Mouse (Mus musculus) kidney, postnatal 0 days (tissue): Measurements from ENCODE around the gene Dnah6. TPM values are rescaled to one million over a fixed set of nuclear protein-coding genes. Genes with fewer than 3 reads are reported as not detected.

Source experiments
- ATAC-seq: fragments of 200-750 bp; cut with Nextera tagmentation; replicated peaks from 2 replicates; pipeline ENCODE4 v1.8.0; 2017; ENCODE audit warnings: low read depth, moderate number of reproducible peaks, moderate TSS enrichment, moderate library complexity; ENCODE audit not compliant: low FRiP score
- DNase-seq: peaks from one replicate; pipeline ENCODE4 v3.0.0-alpha.2; 2016; ENCODE audit warnings: low spot score
- H3K27ac ChIP-seq: fragments of 300-500 bp; sonication (generic); 2 replicates; pipeline ENCODE4 v1.5.1; 2014; ENCODE audit warnings: mild to moderate bottlenecking
- H3K27me3 ChIP-seq: fragments of 300-500 bp; sonication (generic); 2 replicates; pipeline ENCODE4 v1.6.1; 2014; ENCODE audit warnings: low read length, mixed read lengths; ENCODE audit not compliant: insufficient read depth
- H3K36me3 ChIP-seq: fragments of 300-500 bp; sonication (generic); 2 replicates; pipeline ENCODE4 v1.6.1; 2014; ENCODE audit warnings: low read length, mixed read lengths; ENCODE audit not compliant: insufficient read depth
- H3K4me1 ChIP-seq: fragments of 300-500 bp; sonication (generic); replicated peaks from 2 replicates; pipeline ENCODE4 v1.6.1; 2014; ENCODE audit warnings: antibody characterized with exemption, low read length, mixed read lengths; ENCODE audit not compliant: insufficient read depth
- H3K4me2 ChIP-seq: fragments of 300-500 bp; sonication (generic); 2 replicates; pipeline ENCODE4 v1.6.1; 2014; ENCODE audit warnings: mild to moderate bottlenecking, low read length, moderate library complexity, mixed read lengths
- H3K4me3 ChIP-seq: fragments of 300-500 bp; sonication (generic); replicated peaks from 2 replicates; pipeline ENCODE4 v1.5.1; 2014; ENCODE audit warnings: low read depth, low read length
- H3K9ac ChIP-seq: fragments of 300-500 bp; sonication (generic); 2 replicates; pipeline ENCODE4 v1.6.1; 2014; ENCODE audit warnings: low read depth, low read length
- H3K9me3 ChIP-seq: fragments of 300-500 bp; sonication (generic); replicated peaks from 2 replicates; pipeline ENCODE4 v1.6.1; 2016; ENCODE audit warnings: low read length, inconsistent platforms, mixed read lengths
- CTCF ChIP-seq: IDR thresholded peaks from 2 replicates; pipeline ENCODE4 v1.5.1; 2016; ENCODE audit warnings: antibody characterized with exemption, low read depth, mild to moderate bottlenecking, moderate library complexity
- WGBS: fragments of 180-500 bp; shearing (Covaris S2); extraction: QIAGEN DNeasy Blood & Tissue Kit; methylation state at CpG from one replicate; pipeline ENCODE4 v1.1.7; 2014; 5-methylcytosine and 5-hydroxymethylcytosine counted together
- polyA plus RNA-seq: library from polyadenylated mRNA; unstranded; fragments of >200 nt; fragmentation: Nextera tagmentation; extraction: Ambion mirVana; gene quantifications from 2 replicates; pipeline ENCODE4 v1.2.1, GENCODE M21; 2015

Dnah6 gene
- polyA plus RNA-seq, 1 experiment from 2014 or later: 0.09 TPM

DNA sequence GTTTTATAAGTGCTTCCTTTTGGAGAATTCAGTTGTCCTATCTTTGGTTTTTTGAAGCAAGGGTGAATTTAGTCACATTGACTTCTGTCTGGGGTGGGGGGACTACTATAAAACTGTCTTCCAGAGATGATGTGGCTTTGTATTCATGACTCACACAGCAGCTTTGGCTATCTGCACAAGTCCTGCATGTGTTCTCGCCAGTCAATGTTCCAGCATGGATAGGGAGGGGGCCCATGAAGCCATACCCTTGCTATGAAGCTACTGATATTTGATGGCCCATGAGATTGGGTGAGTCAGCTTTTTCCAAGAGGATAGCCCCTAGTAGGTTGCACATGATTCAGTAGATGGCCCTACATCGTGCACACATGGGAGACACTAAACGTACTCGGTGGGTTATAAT, 128.3 kb downstream of the Dnah6 start:
- Histone ChIP-seq H3K4me2 (no peak overlapping the region), H3K4me1 (no peaks in the 10 kb centered on the region), H3K27ac (no peak overlapping the region), H3K36me3 (no peaks in the 10 kb centered on the region), H3K27me3 (no peaks in the 10 kb centered on the region), H3K9me3 (no peaks in the 10 kb centered on the region; the same call in 1 of the 2 replicates), H3K4me3 (no peak overlapping the region), H3K9ac (no peak overlapping the region)
- 91% methylated on average over 4 of the region's 4 CpGs for WGBS
- TF ChIP-seq CTCF: no peak
- DNase-seq (no peak), ATAC-seq (no peak)

DNA sequence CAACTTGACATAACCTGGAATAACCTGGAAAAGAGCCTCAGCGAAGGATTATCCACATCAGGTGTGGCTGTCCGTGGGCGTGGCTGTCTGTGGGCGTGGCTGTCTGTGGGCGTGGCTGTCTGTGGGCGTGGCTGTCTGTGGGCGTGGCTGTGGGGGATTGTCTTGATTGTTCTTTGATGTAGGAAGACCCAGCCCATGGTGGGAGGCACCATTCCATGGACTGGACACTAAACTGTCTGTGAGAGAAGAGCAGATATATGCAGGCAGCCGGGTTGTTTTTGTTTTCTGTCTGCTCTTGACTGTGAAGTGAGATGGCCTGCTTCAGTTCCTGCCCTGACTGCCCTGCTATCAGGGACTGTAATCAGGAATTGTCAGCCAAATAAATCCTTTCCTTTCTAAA, 130.6 kb downstream of the Dnah6 start:
- H3K9me3 ChIP-seq: no peaks in the 10 kb centered on the region
- 76% methylated on average over 8 of the region's 8 CpGs for WGBS
- no peak for TF ChIP-seq CTCF
- DNase-seq: no peak
- no peak overlapping the region for H3K27ac ChIP-seq
- no peak overlapping the region for H3K4me2 ChIP-seq
- no peak overlapping the region for H3K4me3 ChIP-seq
- no peaks in the 10 kb centered on the region for H3K27me3 ChIP-seq
- H3K9ac ChIP-seq: no peak overlapping the region
- no peaks in the 10 kb centered on the region for H3K36me3 ChIP-seq
- ATAC-seq: no peak
- no peaks in the 10 kb centered on the region for H3K4me1 ChIP-seq

DNA sequence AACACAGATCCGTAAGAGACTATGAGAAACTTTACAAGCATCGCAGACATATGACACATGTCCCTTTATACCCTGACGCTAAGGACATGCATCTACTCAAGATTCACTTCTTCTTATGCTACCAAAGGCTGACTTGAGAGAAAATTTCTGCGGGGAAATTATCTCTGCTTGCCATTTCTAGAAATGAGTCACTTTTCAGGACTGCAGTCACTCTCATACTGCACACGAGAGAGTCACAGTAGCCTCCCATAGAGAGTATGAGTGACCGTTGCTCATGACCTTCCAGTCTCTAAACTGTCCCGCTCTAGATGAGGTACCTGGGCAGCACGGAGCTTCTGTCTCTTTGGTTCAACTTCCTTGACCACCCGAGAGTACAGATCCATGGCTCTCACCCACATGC, 138.9 kb downstream of the Dnah6 start:
- no peaks in the 10 kb centered on the region for H3K9me3 ChIP-seq
- DNase-seq (no peak), ATAC-seq (no peak)
- H3K27me3 ChIP-seq: no peaks in the 10 kb centered on the region
- no peak overlapping the region for H3K4me3 ChIP-seq
- WGBS: 90% methylated on average over 9 of the region's 9 CpGs
- no peaks in the 10 kb centered on the region for H3K4me1 ChIP-seq
- no peaks in the 10 kb centered on the region for H3K36me3 ChIP-seq
- H3K9ac ChIP-seq: no peak overlapping the region
- TF ChIP-seq CTCF: no peak
- no peak overlapping the region for H3K27ac ChIP-seq
- H3K4me2 ChIP-seq: no peak overlapping the region

DNA sequence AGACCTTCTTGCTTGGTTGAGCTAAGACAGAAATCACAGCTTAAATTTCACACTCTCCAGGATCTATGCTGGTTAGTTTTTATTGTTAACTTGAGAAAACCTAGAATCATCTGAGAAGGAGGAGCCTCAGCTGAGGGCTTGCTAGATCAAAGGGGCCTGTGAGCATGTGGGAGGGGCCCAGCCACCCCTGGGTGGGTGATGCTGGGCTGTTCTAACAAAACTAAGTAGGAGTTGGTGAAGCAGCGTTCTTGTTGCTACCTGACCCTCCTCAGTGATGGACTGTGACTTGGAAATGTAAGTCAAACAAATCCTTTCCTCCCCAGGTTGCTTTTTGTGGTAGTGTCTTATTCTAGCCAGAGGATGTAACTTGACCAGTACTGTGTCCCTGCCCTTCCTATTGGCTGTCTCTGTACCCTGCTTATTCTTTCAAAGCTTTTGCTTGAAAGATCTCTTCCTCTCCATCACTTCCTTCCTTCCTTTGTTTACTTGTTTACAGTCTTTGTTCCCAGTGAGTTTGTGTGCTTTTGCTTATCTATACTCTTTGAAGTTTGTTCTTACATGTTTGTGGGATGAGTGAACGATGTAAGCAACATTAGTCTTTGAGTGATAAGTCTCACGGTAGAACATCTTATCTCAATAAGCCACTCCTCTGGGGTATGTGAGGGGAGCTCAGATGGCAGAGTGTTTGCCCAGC, 149.2 kb downstream of the Dnah6 start:
- no peak overlapping the region for H3K27ac ChIP-seq
- no peak overlapping the region for H3K4me3 ChIP-seq
- H3K9me3 ChIP-seq: no peaks in the 10 kb centered on the region
- DNase-seq: peak; percentile 11
- 54% methylated on average over 3 of the region's 3 CpGs for WGBS
- no peak for TF ChIP-seq CTCF
- H3K4me1 ChIP-seq: no peaks in the 10 kb centered on the region
- H3K4me2 ChIP-seq: no peak overlapping the region
- no peaks in the 10 kb centered on the region for H3K36me3 ChIP-seq
- no peak overlapping the region for H3K9ac ChIP-seq
- ATAC-seq: no peak
- no peaks in the 10 kb centered on the region for H3K27me3 ChIP-seq

DNA sequence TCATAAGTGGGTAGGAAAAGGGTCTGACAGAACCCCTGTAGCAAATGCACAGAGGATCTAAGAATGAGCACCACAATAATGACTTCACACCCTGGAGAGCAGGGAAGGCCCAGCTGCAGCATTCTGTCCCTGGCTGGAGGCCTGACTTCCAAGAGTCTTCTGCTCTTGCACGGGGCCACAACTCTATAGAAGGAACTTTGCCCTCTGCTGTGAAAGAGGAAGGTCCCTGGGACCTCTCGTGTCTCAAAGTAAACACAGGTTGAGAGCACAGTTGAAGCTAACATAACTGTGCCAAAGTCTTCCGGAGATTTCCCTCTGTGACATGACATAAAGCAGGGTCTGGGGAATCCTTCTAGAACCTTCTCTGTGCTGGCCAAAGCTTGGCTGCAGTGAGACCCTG, 150.2 kb downstream of the Dnah6 start:
- Histone ChIP-seq H3K36me3 (no peaks in the 10 kb centered on the region), H3K27ac (no peak overlapping the region), H3K4me2 (no peak overlapping the region), H3K27me3 (no peaks in the 10 kb centered on the region), H3K9me3 (no peaks in the 10 kb centered on the region), H3K4me3 (no peak overlapping the region), H3K4me1 (no peaks in the 10 kb centered on the region), H3K9ac (no peak overlapping the region)
- 46% methylated on average over 3 of the region's 3 CpGs for WGBS
- ATAC-seq (no peak), DNase-seq (no peak)
- TF ChIP-seq CTCF: no peak

DNA sequence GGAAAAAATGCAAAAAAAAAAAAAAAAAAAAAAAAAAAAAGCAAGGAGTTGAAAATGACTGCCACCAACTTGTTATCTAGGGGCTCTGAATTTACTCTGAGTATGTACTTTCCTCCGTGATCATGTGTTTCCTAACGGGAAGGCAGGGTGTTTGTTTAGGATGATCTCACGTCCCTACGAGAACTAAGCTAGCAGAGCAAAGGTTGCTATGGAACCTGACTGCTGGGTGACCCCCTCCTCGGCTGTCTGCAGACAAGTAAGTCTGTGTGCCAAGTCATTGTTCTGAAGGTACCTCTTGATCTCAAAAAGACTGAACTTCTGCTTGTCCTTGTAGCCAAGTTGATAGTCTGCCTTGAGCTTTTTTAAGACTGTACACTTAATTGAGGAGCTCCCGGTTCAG, 150.8 kb downstream of the Dnah6 start:
- Histone ChIP-seq H3K27ac (no peak overlapping the region), H3K4me1 (no peaks in the 10 kb centered on the region), H3K9me3 (no peaks in the 10 kb centered on the region), H3K36me3 (no peaks in the 10 kb centered on the region), H3K4me2 (no peak overlapping the region), H3K9ac (no peak overlapping the region), H3K27me3 (no peaks in the 10 kb centered on the region), H3K4me3 (no peak overlapping the region)
- TF ChIP-seq CTCF: no peak
- ATAC-seq (no peak), DNase-seq (peak; percentile 63)
- WGBS: 61% methylated on average over 6 of the region's 6 CpGs

DNA sequence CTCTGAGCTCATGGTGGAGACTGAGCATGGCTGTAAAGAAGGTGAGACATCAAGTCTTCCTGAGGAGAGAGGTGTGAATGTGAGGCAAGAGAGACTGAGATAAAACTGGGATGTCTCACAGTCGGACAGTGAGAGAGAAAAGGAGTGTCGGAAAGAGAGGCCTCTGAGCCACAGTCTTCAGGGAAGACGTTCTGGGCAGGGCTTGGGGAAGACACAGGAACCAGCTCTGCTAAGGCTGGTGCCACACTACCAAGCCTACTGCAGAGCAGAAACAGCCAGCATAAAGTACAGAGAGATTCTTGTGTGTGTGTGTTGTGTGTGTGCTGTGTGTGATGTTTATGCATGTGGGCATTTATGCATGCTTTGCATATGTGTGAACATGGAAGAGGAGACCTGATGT, 156.9 kb downstream of the Dnah6 start:
- no peak overlapping the region for H3K4me3 ChIP-seq
- no peaks in the 10 kb centered on the region for H3K4me1 ChIP-seq
- no peak overlapping the region for H3K27ac ChIP-seq
- WGBS: 80% methylated on average over 3 of the region's 3 CpGs
- no peak for ATAC-seq
- DNase-seq: no peak
- no peaks in the 10 kb centered on the region for H3K9me3 ChIP-seq
- no peaks in the 10 kb centered on the region for H3K27me3 ChIP-seq
- no peak overlapping the region for H3K9ac ChIP-seq
- TF ChIP-seq CTCF: no peak
- no peak overlapping the region for H3K4me2 ChIP-seq
- no peaks in the 10 kb centered on the region for H3K36me3 ChIP-seq
